Mouse (Mus musculus): ENCODE results near the gene Smok2a. TPM values are rescaled to one million over a fixed set of nuclear protein-coding genes. Genes with fewer than 3 reads are reported as not detected.
"Not testable (repeated sequence)": the region's sequence is repeated elsewhere in the genome, so short reads cannot be mapped to it uniquely, and the experiment has no call there.

Gene Smok2a
- total and polyA plus RNA-seq, 3 experiments: 0.11 TPM; not detected in 2

DNA sequence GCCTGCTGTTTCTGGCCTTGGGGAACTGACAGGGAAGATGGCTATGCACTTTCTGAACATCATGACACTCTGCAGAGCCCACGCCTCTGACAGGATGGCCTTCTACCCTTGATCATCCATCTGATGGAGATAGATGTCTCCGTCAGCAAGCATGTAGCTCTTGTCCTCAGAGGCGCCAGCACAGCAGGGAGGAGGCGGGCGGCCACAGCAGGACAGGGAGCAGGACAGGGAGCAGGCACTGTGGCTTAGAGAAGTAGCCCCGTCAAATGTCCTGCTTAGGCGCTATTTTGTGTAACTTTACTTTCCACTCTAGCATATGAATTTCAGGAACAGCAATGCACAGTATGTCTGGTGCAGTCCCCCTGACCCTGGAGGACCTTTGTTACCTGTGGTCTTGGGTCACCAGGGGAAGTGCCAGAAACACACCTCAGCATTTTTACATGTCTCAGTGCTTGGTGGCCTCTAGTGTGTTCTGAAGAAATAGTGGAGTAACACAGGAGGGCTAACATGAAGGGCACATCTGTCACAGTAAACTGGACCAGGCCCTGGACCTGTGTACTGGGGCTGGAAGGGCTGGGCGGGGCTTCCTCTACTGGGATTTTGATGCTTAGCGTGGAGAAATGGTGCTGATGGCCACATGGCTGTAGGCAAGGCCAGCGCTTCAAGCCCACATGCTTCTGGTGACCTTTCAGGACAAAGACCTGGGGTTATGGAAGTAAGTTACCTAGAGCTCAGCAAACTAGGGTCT, 30.0 kb upstream of the Smok2a start:
- H3K4me1 ChIP-seq (ENCODE audit: insufficient read depth, low read depth, low read length); H3K27me3 ChIP-seq (ENCODE audit: insufficient read depth, low read length); H3K4me3 ChIP-seq (ENCODE audit: low read depth, low read length); ATAC-seq (ENCODE audit: extremely low read depth, insufficient number of reproducible peaks, low FRiP score, poor library complexity, severe bottlenecking); DNase-seq (ENCODE audit: low spot score); H3K36me3 ChIP-seq (replicated peaks); H3K9me3 ChIP-seq (replicated peaks): not testable (repeated sequence)

DNA sequence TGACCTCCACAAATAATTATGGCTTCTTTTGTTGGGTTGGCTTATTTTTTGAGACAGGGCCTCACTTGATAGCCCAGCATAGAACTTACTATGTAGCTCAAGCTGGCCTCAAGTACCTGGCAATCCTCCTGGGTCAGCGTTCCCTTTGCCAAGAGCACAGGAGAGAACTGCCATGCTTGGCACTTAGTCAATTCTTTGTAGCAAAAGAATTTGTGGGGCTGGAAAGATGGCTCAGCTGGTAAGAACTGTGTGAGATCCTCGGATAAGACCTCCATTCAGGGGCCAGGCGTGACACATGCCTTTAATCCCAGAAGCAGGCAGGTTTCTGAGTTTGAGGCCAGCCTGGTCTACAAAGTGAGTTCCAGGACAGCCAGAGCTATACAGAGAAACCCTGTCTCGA, 24.5 kb upstream of the Smok2a start:
- not testable (repeated sequence) for H3K27me3 ChIP-seq (ENCODE audit: insufficient read depth, low read length); ATAC-seq (ENCODE audit: extremely low read depth, insufficient number of reproducible peaks, low FRiP score, poor library complexity, severe bottlenecking); DNase-seq (ENCODE audit: low spot score); H3K4me3 ChIP-seq (ENCODE audit: low read depth, low read length); H3K36me3 ChIP-seq (replicated peaks); H3K9me3 ChIP-seq (replicated peaks); H3K4me1 ChIP-seq (ENCODE audit: insufficient read depth, low read depth, low read length)

DNA sequence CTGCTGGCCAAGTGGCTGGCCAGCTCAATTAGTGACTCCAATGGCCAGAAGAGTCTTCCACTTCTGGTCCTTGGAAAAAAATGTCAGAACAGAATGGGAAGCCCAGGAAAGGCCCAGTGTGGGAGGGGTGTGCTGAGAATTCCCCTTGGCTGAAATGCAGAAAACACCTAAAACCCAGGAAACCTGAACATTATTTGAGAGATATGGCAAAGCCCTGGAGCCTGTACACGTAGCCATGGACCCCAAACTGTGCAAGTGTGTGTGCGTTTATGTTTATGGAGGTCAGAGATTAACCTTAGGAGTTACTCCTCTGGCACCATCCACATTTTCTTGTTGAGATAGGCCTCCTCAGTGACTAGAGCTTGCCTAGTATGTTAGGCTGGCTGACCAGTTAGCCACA, 22.2 kb upstream of the Smok2a start:
- not testable (repeated sequence) for H3K36me3 ChIP-seq (replicated peaks); ATAC-seq (ENCODE audit: extremely low read depth, insufficient number of reproducible peaks, low FRiP score, poor library complexity, severe bottlenecking); H3K27me3 ChIP-seq (ENCODE audit: insufficient read depth, low read length)

DNA sequence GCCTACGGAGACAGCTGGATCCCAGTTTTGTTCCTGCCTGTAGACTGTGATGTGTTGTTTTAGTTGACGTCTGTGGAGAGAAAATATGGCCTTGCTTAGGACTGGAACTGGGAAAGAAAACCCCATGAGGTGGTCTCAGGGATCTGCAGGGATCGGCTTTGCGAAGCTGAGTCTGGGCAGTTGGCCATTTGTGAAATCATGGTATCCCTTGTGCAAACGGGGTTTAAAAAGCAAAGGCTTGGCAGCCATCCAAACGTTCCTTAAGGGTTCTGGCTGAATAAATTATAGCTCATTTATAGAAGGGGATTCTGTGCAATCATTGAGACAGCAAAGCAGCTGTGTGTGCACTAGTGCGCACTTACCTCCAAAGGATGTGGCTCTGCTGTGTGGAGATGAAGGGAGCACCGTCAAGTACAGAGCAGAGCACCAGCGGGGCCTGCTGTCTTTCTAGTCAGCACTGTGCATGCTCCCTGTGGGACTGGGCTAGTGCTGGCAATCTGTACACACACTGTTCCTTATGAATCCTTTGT, 21.0 kb upstream of the Smok2a start:
- DNase-seq (ENCODE audit: low spot score); H3K9me3 ChIP-seq (replicated peaks); ATAC-seq (ENCODE audit: extremely low read depth, insufficient number of reproducible peaks, low FRiP score, poor library complexity, severe bottlenecking); H3K27me3 ChIP-seq (ENCODE audit: insufficient read depth, low read length); H3K4me1 ChIP-seq (ENCODE audit: insufficient read depth, low read depth, low read length); H3K36me3 ChIP-seq (replicated peaks); H3K4me3 ChIP-seq (ENCODE audit: low read depth, low read length): not testable (repeated sequence)

More for the DNA sequence above, 22.2 kb upstream of the Smok2a start:
- DNase-seq (ENCODE audit: low spot score); H3K9me3 ChIP-seq (replicated peaks); H3K4me1 ChIP-seq (ENCODE audit: insufficient read depth, low read depth, low read length); H3K4me3 ChIP-seq (ENCODE audit: low read depth, low read length): not testable (repeated sequence)

- DNase-seq (ENCODE audit: low spot score); H3K4me3 ChIP-seq (ENCODE audit: low read depth, low read length); H3K9me3 ChIP-seq (replicated peaks); ATAC-seq (ENCODE audit: extremely low read depth, insufficient number of reproducible peaks, low FRiP score, poor library complexity, severe bottlenecking); H3K36me3 ChIP-seq (replicated peaks); H3K4me1 ChIP-seq (ENCODE audit: insufficient read depth, low read depth, low read length); H3K27me3 ChIP-seq (ENCODE audit: insufficient read depth, low read length): not testable (repeated sequence)
Measured at GRCm38 (mm10) chr17:13201551-13201950, 19.4 kb upstream of the Smok2a start.

- H3K4me3 ChIP-seq (ENCODE audit: low read depth, low read length); ATAC-seq (ENCODE audit: extremely low read depth, insufficient number of reproducible peaks, low FRiP score, poor library complexity, severe bottlenecking); H3K9me3 ChIP-seq (replicated peaks); H3K27me3 ChIP-seq (ENCODE audit: insufficient read depth, low read length); H3K4me1 ChIP-seq (ENCODE audit: insufficient read depth, low read depth, low read length); DNase-seq (ENCODE audit: low spot score); H3K36me3 ChIP-seq (replicated peaks): not testable (repeated sequence)
Measured at GRCm38 (mm10) chr17:13202453-13203107, 18.4 kb upstream of the Smok2a start.

DNA sequence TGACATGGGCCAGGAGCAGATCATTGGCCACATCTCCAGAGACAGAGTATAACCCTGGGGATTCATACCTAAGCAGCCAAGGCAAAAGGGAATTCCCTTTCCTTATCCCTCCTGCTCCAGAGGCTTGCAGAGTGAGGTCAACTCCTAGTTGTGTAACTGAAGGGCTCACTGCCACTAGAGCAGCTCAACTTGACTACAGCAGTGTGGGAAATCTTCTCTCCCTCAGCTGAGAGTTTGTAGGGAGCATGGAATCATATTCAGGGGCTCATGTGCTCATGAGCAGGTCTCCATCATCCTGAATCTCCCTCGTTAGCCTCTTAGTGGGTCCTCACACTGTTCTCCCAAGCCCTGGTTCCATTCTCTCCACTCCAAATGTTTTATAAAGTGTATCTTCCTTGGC, 15.7 kb upstream of the Smok2a start:
- DNase-seq (ENCODE audit: low spot score); H3K4me3 ChIP-seq (ENCODE audit: low read depth, low read length); H3K4me1 ChIP-seq (ENCODE audit: insufficient read depth, low read depth, low read length); H3K36me3 ChIP-seq (replicated peaks); H3K27me3 ChIP-seq (ENCODE audit: insufficient read depth, low read length); ATAC-seq (ENCODE audit: extremely low read depth, insufficient number of reproducible peaks, low FRiP score, poor library complexity, severe bottlenecking); H3K9me3 ChIP-seq (replicated peaks): not testable (repeated sequence)

DNA sequence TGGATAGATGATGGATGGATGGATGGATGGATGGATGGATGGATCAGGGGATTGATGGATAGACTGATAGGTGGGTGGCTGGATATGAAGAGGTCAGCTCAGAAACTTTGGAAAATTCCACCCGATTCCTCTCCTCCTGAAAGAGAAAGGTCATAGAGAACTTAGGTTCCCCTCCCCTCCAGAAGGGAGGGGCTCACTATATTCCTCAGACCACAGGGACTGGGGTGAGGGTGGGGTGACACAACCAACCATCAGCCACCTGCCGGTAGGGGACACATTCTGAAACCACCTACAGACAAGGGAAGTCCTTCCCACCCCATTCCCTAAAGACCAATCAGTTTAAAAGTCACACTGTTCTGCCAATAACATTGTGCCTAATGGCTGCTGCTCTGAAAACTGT, 14.5 kb upstream of the Smok2a start:
- no peaks in the 10 kb centered on the region for H3K27me3 ChIP-seq (ENCODE audit: insufficient read depth, low read length)
- no peaks in the 10 kb centered on the region for H3K9me3 ChIP-seq (replicated peaks)
- DNase-seq (ENCODE audit: low spot score) (no peak), ATAC-seq (ENCODE audit: extremely low read depth, insufficient number of reproducible peaks, low FRiP score, poor library complexity, severe bottlenecking) (no peak)
- H3K36me3 ChIP-seq (replicated peaks): no peaks in the 10 kb centered on the region
- H3K4me3 ChIP-seq (ENCODE audit: low read depth, low read length): no peak overlapping the region
- H3K4me1 ChIP-seq (ENCODE audit: insufficient read depth, low read depth, low read length): no peaks in the 10 kb centered on the region
- TF ChIP-seq GATA2 (IDR thresholded peaks at IDR 0.05; ENCODE audit: borderline replicate concordance, low read depth, low read length): no peak
- TF ChIP-seq POLR2AphosphoS5 (IDR thresholded peaks at IDR 0.05; ENCODE audit: insufficient replicate concordance, low read depth, low read length): no peak
- TF ChIP-seq CTCF (IDR thresholded peaks at IDR 0.05; ENCODE audit: low read depth, low read length): no peak
- no peak for TF ChIP-seq TAL1 (conservative IDR thresholded peaks at IDR 0.05; ENCODE audit: low read depth, low read length)
- no peak for TF ChIP-seq GATA1 (IDR thresholded peaks at IDR 0.05; ENCODE audit: borderline replicate concordance, low read length)

- H3K9me3 ChIP-seq (replicated peaks); DNase-seq (ENCODE audit: low spot score); ATAC-seq (ENCODE audit: extremely low read depth, insufficient number of reproducible peaks, low FRiP score, poor library complexity, severe bottlenecking); H3K4me1 ChIP-seq (ENCODE audit: insufficient read depth, low read depth, low read length); H3K4me3 ChIP-seq (ENCODE audit: low read depth, low read length); H3K27me3 ChIP-seq (ENCODE audit: insufficient read depth, low read length); H3K36me3 ChIP-seq (replicated peaks): not testable (repeated sequence)
Measured at GRCm38 (mm10) chr17:13208460-13208859, 12.5 kb upstream of the Smok2a start.

All from G1E (cell line).